Mouse (Mus musculus) 3T3-L1 (cell line): ENCODE results near the gene Lcp1.
"Not testable (repeated sequence)": the region's sequence is repeated elsewhere in the genome, so short reads cannot be mapped to it uniquely, and the experiment has no call there.

ENCODE experiments used
- DNase-seq: peaks from one replicate; pipeline ENCODE4 v3.0.0-alpha.2; 2015; ENCODE audit warnings: low read depth, low spot score

Gene Lcp1

DNA sequence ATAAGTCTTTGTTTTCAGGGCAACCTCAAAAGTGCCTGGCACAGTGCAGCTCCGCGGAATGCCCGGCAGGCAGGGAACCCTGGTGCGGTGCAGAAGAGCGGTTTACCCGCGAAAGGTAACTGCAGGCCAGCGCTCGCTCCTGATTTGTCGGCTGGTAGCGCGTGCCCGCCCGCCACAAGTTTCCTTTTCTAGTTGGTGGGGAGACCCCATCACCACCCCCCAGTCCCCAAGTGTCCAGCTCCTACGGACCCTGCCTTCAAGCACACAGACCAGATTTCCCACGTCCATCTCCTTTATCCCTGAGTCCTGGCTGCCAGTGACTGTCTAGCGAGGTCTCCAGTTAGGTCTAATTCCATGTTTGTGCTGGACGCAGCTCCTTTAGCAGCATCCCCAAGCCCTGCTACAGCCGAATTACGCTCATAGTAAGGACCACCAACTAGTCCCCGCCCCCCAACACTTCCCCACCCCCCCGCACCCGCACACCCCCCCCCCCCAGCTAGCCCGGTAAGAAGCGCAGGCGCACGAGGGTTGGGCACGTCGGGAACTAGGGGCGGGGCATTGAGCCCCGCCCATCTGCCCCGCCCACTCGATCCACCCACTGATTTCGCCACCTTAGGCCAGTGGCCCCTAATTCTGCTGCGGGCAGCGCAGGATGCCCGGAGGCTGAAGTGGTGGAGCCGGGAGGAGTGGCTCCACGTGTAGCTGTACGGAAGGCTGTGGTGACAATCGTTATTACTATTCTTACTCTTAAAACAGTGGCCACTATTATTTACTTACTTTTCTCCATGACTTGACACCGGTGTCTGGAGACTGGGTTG is at the start of gene Lcp1, which contains the start of gene Lrrc63:
Gene Lcp1, plus strand, starts transcription at position 601 of the 818 bp plus-strand sequence.
Gene Lrrc63, minus strand, starts transcription at position 381 of the 818 bp plus-strand sequence.
- DNase-seq: no peak

DNA sequence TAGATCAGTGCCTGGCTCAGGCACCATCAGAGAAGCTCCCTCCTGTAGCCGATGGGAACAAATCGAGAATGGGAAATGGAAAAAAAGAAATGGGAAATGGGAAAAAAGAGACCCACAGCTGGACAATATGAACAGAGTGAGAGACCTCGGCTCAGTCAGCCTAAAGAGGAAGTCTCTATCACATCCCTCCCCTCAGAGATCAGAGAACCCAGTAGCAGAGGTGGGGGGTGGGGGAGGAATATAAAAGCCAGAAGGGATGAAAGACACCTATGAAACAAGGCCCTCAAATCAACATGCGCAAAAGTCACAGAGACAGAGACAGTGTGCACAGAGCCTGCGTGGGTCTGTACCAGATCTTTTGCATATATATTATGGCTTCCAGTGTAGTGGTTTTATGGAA is 27.9 kb upstream of the Lcp1 start:
- no peak for DNase-seq

DNA sequence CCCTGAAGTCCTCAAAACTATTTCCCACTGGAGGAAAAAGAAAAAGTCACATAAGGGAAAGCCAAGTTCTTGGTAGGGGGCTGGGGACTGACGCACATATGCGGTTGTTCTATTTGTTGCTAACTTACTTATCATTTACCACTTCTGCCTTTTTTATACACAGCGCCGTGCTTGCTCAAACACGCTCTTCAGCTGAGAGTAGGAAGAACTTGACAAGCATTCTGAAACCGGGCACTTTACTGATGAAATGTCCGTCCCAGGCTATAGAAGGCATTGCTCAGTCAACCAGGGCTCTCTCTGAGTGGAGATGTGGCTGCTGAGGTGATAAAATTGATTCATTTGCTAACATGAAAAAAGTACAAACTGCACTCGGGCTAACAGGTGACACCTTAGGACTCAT is 9.2 kb upstream of the Lcp1 start:
- no peak for DNase-seq

DNA sequence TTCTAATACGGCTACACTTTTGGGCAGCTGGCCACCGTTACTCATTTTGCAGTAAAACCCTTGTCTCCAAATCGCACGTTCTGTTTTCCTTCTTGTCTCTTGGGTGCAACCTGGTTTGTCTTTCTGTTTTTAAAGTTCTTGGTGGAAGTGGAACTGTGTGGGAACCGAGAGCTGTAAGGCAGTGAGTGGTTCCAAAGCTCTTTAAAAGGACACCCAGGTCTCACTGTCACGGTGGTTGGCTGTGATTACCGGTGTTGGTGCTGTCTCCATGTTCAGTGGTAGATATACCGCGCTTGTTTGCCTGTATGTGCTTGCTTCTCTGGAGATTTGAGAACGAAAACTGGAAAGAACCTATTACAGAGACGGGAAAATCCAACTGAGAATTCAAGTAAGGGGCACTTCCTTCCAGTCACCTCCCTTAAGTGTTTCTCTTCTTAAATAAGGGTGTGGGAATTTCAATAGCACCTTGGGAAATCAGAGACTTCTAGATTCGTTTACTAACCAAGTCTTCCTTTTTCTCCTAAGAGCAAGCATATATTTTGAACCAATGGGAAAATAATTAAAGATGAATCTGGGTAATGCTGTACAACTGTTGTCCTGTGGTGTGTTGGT is 529 bp downstream of the Lcp1 start:
- DNase-seq: no peak

DNA sequence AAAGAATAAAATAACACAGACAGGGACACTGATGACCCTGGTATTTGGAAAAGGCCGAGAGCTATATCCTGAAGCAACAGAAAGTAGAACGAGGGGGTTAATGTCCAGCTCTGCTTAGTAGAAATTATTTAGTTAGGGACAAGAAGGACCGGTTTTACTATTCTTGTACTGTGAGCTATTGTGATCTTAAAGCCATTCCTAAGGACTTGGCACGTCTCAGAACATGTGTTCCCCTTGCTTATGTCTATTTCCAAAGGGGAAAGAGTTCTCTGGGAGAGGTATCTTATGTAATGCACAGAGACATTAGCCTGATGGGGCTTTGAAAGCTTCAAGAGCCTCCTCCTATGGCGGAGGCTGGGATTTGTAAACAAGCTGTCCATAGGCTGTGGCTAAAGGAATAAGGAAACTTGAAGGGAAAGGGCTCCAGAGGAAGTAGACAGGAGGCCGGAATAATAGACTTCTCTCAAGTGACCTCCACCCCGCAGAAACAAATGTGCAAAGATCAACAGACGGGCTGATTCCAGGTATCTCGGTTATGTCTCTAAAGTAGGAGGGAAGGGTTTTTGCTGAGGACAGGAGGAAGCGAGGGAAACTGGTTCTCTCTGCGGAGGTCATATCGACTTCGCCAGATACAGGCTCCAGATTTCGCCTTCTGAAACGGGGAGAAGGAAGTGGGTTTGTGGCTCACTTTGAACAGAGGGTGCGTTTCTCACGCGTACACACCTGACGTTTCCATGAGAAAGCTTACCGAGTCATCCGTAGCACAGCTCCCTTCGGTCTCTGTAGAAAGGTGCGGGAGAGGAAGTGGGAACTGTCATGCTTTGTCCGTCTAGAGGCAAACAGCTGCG is 5.4 kb downstream of the Lcp1 start:
- no peak for DNase-seq

DNA sequence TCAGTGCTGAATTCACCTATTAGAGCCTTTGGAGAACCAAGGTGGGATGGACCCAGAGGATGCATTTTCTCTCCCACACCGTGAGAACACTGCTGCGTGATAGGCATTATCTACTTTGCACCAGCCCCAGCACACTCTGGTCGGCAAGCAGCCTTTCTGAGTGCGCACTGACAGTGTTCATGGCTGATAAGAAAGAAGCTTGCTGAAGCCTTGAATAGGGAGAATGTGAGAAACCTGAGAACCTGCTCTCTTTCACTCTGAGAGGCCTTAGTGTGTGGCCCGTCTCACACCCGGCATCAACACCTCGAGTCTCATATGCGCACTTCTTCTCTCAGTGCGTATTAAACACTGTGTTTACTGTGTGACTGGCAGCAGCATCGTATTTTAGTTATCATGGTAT is 7.6 kb downstream of the Lcp1 start:
- DNase-seq: no peak

DNA sequence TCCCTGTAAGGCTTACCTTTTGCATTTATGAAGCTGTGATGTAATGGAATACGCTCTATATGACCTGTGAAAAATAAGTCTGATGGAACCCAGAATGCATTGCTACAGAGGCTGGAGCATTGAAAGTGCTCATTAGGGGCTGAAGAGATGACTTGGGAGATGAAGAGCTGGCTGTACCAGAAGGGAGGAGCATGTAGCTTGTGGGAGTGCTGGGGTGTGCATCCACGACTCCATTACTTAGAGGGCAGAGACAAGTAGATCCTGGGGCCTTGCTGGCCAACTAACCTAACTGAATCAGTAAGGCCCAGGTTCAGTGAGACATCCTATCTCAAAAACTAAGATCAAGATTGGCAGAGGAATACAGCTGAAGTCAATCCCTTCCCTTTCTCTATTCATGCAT is 8.3 kb downstream of the Lcp1 start:
- no peak for DNase-seq

DNA sequence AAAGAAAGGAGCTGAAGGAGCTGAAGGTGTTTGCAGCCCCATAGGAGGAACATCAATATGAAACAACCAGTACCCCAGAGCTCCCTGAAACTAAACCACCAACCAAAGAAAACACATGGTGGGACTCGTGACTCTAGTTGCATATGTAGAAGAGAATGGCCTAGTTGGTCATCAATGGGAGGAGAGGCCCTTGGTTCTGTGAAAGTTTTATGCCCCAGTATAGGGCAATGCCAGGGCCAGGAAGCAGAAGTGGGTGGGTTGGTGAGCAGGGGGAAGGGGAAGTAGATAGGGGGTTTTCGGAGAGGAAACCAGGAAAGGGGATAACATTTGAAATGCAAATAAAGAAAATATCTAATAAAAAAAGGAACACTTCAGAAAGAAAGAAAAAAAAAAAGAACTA is 16.8 kb downstream of the Lcp1 start:
- not testable (repeated sequence) for DNase-seq

DNA sequence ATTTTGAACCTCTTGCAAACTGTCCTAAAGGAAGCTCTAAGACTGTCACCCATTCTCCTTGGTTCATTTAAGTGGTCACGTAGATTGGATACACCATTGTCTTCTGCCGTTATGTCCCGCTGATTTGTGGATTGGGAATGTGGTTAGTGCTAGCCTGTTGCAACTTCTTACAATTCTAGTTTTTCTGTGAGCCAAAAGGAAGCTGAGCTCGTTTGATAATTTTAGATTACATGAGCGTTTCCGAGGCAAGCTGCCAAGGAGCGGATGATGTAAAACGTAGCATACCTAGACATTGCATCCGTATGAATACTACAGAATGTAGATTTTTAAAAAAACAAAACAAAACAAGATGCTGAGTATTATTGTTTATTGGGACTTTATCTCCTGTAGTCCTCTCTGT is 17.3 kb downstream of the Lcp1 start:
- DNase-seq: no peak

DNA sequence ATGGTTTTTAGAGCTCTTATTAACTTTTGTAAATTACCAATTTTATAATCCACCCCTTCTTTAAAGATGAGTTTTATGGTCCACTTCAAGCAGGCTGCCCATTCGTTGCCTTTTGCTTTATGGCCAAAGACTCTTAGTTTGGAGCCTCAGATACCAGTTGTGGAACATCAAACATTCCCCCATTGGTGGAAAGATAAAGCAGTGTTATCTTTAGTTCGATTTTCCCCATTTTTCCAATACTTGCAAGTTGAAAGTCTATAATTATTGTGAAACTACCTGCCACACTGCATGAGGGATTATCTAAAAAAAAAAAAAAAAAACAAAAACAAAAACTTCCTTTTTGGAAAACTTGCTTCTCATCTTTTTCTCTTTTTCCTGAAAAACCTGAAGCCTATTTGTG is 19.8 kb downstream of the Lcp1 start:
- no peak for DNase-seq

DNA sequence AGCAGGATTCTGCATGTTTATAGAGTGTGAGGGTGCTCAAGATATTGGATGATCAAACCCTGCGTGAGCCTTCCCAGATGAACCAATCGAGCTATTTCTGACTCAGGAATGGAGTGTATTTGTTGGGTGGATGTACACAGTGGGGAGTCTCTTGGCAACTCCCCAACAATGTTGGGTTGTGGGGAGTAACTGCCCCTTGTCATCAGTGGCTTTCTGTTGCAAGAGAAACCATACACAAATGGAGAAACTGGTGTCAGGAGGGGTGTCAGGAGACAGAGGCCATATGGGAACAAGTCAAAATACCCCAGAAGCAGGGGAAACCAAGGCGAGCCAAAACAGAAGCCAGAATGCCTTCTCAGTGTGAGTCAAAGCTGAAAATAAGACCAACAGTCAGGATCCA is 20.2 kb downstream of the Lcp1 start:
- DNase-seq: no peak

DNA sequence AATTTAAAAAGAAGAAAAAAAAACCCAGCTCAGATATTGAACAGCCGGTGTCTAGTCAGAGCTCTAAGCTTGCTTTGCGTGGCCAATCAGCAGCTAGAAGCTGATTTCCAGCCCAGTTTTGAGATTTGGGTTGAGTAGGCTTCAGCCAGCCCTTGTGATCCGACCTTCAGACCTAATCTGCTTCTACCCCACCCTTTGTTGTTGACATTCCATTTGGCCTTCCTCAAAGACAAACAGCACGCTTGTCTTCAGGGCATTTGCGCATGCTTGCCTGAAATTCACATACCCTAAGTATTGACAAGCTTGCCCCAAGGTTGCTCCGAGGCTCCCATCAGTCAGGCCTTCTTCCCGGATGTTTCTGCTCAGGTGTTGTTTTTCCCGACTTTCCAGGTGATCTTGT is 23.6 kb downstream of the Lcp1 start:
- DNase-seq: no peak

DNA sequence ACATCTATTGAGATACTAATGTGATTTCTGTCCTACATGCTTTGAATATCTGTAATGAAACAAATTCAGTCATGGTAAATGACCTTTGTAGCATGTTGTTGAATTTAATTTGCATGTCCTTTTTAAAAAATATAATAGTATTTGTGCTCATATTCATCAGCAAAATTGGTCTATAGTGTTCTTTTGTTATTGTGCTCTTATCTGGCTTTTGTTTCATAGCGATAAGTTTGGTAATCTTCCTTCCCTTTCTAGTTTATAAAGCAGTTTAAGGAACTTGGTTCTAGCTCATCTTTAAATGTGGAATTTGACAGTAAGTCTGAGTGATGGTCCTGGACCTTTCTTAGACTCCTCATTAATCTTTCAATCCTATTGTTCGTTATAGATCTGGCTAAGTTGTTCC is 28.5 kb downstream of the Lcp1 start:
- no peak for DNase-seq

DNA sequence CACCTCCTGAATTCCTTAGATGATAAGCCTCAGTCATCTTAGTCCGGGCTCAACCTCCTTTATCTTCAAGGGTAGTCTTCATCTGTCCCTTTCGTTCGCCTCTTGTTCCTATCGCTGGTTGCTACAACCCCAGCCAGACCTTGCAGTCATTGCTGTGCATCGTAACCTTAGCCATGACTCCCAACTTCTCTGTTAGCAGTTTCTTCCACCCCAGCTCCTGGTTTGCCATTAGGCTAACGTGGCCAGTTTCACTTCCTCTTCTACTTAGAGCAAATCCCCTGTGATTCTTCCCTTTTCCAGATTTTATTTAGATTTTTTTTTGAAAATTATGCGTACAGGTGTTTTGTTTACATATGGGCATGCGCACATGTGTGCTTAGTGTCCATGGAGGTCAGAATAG is 33.0 kb downstream of the Lcp1 start:
- no peak for DNase-seq

DNA sequence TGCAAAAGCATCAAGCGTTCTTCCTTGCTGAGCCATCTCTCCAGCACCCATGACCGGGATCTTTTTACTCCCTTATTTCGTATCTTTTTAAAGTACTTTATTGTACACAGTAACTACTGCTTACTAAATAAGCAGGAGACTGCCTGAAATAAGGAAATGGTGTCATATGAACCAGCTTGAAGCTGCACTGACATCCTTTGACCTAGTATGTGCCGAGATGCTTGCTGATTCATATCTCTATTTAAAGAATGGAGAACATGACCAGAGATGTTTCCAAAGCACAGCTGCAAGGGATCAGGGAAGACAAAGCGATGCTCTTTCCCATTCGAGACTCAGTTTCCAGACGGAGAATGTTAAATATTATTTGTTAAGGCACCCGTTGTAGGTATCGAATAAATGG is 33.4 kb downstream of the Lcp1 start:
- no peak for DNase-seq

DNA sequence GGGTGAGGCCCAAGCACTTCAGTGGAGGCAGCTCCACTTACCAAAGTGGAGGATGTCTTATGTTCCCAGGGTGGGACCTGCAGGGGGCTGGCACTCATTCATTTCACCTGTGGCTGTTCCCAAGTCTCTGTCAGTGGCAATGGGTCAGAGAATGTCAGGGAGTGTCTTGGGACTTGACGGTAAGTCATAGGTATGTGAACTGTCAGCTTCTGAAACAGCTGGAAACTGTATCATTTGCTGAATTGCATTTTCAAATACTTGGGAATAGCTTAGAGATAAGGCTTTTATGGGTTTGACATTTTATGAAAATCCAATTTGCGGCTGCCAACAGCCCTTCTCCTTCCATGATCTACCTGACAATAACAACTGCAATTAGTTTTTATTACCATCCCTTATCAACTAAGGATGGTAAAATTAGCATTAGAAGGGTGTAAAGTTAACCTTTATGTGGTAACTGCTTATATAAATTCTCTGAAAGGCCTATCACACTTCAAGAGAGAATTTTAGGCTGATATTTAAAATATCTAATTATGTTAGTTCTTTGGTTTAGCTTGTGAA is 34.8 kb downstream of the Lcp1 start:
- DNase-seq: no peak

DNA sequence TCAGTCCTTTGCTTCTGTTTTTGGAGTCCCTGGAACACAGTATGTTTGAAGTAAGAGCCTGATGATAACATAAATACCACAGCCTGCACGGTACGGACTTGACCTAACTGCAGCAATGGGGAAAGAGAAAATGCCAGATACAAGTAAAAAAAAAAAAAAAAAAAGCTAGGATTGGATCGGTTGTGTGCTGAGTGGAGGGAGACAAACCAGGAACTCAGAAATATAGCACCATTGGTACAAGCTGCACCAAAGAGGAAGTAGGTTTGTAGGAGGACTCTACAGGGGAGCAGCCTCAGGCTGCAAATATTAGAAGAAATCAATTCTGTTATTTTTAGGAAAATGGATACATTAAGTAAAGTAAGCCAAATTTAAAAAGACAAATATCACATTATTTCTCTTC is 37.6 kb downstream of the Lcp1 start:
- no peak for DNase-seq

DNA sequence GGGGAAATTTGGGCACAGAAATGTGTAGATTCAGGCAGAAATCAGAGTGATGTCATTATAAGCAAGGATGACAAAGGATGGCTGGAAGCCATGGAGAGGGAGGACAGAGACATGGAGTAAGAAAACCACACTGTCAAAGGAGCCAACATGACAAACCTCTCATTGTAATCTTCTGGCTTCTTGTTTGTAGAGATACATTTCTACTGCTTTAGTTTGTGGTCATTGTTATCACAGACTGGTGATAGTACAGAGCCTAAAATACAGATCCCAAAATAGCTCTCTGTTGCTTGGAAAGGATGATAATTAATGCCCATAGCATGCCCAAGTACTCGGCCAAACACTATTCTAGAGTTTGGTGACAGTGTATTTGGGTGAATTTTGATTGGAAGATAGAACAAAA is 39.6 kb downstream of the Lcp1 start:
- no peak for DNase-seq

DNA sequence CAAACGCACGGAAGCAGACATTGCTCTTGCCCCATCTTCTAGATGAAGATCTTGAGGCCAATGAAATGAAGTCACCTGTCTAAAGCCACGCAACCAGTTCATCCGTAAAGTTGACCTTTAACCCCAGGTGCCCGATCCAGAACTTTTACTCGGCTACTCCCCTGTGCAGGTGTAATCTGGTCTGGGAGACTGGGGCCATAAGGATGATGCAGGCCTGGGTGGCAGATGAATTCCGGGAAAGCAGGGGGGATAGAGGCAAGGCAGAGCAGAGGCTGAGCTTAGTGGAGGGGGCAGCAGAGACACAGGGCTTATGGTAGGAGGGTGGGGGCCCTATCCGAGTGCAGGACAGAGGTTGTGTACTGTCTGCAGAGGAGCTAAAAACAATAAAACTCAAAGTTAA is 43.4 kb downstream of the Lcp1 start:
- no peak for DNase-seq

DNA sequence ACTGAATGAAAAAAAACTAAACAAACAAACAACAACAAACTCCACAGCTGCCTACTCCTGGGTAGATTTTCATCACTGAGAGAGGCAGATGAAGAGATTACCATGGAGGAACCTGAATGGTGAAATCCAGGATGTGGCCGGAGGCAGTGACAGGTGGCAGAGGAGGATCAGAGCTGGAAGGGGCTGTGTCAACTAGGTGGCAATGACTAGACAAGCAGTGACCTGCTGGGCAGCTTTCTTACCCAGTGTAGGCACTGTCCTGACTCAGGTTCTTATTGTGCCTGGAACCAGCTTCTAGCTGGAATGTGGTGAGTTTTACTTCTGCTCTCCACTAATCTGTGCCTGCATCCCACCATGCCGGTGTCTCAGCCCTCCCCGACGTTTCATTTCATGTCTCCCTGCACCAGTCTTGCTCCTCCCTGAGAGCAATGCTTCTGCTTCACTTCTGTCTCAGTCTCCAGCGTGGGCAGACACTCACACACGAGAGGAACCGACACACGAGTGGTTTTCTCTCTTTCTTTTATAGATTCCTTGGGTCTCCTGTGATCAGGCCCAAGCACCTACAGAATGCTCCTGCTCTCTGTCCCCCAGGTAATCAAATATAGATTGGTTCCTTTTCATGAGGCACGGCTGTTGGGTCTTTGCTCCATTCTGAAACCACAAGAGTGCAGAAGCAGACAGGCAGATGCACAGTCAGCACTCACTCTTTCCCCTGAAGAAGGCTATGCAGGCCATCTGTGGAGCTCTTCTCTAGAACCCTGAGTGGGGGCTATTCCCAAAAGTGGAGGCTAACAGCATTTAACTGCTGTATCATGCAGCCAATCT is 44.0 kb downstream of the Lcp1 start:
- DNase-seq: no peak

DNA sequence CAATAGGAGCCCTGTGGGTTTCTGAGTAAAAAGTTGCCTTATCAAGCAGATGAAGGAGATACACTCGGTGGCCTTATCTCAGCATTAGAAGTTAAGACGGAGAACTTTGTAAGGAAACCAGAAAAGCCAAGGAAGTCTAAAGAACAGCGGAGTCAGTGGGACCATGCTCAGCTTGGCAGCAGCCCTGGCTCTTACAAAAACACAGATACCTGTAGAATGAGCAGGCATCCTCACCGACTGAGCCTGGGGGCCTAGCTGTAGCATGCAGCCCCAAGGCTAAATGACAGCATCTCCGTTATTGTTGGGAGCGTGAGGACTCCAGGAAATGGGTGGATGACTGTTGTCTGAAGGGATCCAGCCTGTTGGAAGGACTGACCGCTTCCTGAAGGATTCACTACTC is 44.9 kb downstream of the Lcp1 start:
- DNase-seq: no peak
